Mouse (Mus musculus) 416B (cell line): ENCODE data around the gene Srp14.

ENCODE experiments used
- DNase-seq: peaks from one replicate; pipeline ENCODE4 v3.0.0; 2011; ENCODE audit warnings: low read depth

The Srp14 gene

GRCm38 (mm10) chr2:118490241-118491091, 11.0 kb upstream of the Srp14 start:
- peak; percentile 94 for DNase-seq

DNA sequence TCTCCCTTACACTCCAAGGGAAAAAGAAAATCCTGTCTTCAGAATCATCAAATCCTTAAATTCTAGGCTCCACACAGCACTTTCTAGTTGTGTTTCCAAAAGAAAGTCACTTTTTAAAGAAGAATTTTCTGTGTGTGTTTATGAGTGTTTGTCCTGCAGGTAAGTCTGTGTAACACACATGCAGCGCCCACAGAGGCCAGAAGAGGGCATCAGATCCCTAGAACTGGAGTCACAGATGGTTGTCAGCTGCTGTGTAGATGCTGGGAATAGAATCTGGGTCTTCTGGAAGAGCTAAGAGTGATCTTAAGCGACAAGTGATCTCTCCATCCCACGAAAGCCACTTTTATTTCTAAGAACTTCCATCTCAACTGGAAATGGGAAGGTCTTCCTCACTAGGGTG, 8.3 kb upstream of the Srp14 start:
- DNase-seq: peak; percentile 65

- peak; percentile 73 for DNase-seq
Measured at GRCm38 (mm10) chr2:118486933-118487332, 7.4 kb upstream of the Srp14 start.

GRCm38 (mm10) chr2:118485415-118485814, 5.9 kb upstream of the Srp14 start:
- DNase-seq: peak; percentile 53

GRCm38 (mm10) chr2:118484386-118484898, 4.9 kb upstream of the Srp14 start:
- DNase-seq: no peak

- no peak for DNase-seq
Measured at GRCm38 (mm10) chr2:118483032-118483431, 3.5 kb upstream of the Srp14 start.

DNA sequence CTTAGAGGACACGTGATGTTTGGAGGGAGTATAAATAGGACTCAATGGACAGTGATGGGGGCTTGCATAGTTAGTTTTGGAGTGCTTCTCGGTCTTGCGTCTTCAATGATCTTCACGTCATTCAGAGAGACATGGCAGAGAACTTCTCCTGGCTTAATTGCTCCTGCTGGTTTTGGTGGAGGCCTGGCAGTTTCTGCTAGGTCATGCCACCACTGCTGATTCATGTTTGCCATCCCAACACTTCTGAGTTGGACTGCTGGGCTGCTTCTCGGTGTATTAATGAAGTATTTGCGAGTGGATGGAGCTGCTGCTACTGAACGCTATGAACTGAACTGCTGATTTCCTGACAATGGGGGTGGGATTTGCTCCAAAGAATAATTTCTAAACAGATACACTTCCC, 1.4 kb upstream of the Srp14 start:
- DNase-seq: no peak

DNA sequence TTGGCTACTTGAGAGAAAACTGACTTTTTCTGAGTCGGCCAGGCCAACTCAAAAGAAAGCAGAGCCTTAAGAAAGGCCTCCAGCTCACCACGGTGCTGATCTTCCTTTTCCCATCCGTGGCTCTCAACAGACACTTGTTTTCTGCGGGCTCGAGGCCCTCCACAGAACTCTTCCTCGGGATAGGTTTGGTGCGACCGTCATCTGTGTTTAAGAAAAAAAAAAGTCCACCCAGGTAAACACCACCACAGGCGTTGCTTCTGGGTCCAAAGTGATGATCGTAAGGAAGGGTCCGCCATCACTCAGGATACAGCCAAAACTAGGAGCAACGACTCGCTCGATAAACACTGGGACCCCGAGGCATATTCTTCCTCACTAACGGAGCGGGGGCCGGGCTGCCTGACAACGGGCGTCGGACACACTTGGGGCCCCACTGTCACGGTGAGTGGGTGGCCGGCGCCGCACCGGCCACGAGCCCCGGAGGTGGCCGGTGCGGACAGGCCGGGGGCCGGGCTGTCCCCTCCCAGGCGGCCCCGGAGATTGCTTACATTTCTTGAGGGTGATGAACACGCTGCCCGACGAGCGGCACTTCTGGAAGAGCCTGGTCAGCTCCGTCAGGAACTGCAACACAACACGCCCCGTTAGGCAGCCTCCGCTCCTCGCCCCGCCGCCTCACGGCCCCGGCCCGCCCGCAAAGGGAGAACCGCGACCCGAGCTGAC, 520 bp downstream of the Srp14 start:
- DNase-seq: peak; percentile 21

DNA sequence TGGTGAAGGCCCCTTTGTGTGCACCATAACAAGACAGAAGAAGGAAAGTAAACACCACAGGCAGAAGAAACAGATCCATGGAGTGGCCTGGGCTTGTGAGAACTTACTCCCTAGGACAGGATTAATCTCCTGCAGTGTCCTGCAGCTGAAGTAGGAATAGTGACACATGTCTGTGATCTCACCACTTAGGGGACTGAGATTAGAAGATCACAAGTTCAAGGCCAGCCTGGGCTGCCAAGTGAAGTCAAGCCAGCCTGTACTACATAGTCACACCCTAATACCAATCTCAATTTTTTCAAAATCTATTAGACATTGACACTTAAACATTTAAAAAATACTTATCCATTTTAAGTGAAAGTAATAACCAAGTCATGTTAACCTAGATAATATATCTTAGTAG, 11.2 kb downstream of the Srp14 start:
- no peak for DNase-seq

DNA sequence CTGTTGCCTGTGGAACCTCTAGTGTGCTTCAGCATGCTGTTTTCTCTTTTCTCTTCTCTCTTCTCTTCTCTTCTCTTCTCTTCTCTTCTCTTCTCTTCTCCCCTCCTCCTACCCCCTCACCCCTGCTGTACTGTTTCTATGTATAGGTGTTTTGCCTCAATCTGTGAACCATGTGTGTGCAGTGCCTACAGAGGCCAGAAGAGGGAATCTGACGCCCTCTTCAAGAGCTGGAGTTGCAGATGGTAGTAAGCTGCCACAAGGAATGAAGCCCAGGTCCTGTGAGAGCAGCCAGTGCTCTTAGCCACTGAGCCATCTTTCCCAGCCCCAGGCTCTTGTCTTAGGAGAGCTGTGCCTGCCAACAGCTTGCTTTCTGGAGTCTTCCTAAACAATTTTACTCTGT, 12.9 kb downstream of the Srp14 start:
- peak; percentile 36 for DNase-seq

- no peak for DNase-seq
Measured at GRCm38 (mm10) chr2:118465894-118466293, 13.6 kb downstream of the Srp14 start.

DNA sequence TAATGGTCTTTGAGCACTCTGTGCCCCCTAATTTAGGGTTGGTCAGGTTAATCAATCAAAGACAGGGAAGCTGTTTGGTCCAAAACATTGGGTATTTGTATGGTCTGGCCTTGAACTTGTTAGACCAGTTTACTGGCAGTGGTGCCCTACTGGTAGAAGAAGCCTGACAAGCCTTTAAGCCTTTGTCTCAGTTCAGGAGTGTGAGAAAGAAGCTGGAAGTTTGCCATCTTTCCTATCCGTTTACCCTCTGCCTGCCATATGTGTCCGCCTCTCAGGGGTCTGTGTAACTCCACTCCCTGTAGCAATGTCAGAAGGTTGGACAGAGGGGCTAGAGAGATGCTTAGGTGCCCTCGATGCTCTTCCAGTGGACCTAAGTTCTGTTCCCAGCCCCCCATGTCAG, 15.1 kb downstream of the Srp14 start:
- DNase-seq: no peak

- DNase-seq: no peak
Measured at GRCm38 (mm10) chr2:118463480-118463879, 16.0 kb downstream of the Srp14 start.

GRCm38 (mm10) chr2:118461480-118462165, 17.9 kb downstream of the Srp14 start:
- no peak for DNase-seq

DNA sequence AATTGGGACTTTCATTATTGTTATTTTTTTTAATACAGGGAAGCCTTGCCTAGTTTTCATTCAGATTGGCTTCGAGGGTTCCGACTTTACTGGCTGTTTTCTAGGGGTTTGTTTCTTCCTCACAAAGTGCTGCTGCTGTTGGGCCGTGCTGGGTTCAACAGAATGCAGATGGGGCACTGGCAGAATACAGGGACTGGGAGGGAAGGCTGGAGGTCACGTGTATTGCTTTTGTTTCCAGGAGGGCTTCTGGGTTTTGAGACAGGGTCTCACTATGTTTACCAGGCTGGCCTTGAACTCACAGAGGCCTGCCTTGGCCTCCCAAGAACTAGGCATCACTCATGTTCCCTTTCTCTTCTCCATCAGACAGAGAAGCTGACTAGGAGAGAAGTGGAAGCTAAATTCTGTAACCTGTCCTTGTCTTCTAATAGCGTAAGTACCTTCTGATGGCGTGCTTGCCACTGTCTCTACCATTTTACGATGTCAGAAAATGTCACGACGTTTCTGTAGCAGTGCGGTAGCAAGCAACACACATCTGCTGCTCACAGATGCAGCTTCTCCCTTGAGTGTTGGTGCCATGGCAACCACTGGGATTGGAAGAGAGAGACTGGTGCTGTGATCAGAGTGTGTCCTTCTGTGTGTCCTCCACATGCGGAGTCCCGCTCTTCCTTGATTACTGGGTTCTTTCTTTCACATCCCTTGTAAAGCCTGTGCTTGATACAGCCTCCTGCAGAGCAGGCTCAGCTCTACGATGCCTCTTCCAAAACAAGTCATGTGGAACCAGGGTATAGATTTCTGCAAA, 21.8 kb downstream of the Srp14 start:
- no peak for DNase-seq

- DNase-seq: no peak
Measured at GRCm38 (mm10) chr2:118457029-118457428, 22.5 kb downstream of the Srp14 start.

GRCm38 (mm10) chr2:118451056-118451455, 28.5 kb downstream of the Srp14 start:
- no peak for DNase-seq

DNA sequence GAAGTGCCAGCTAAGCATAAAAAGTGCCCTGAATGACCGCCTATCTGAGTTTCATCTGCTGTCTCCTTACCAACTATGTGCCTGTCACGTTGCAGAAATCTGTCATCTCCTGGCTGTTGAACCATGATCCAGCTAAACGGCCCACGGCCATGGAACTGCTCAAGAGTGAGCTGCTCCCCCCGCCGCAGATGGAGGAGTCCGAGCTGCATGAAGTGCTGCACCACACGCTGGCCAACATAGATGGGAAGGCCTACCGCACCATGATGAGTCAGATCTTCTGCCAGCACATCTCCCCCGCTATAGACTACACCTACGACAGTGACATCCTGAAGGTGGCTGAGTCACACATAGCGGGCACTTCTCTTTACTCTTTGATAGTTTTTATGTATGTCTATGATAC, 31.3 kb downstream of the Srp14 start:
- peak; percentile 25 for DNase-seq

- DNase-seq: no peak
Measured at GRCm38 (mm10) chr2:118445696-118446674, 33.5 kb downstream of the Srp14 start.

- no peak for DNase-seq
Measured at GRCm38 (mm10) chr2:118442723-118443122, 36.8 kb downstream of the Srp14 start.

DNA sequence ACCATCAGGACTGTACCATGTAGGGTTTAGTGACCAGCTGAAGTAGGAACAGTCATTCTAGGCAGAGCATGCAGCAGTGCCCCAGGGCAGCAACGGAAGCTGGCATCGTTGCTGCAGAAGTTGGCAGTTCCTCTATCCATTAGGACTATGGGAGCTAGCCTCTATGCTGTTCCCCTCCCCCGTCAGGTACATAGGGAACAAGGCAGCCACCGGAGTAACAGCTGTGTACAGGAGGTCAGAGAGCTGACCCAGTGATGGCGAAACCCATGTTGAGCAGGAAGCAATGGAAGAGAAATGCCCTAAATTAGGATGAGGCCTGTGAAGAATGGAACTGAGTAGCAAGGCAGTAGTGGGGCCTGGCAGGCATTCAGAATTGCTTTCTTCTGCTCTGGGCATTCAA, 37.3 kb downstream of the Srp14 start:
- no peak for DNase-seq
